Mouse (Mus musculus): ENCODE measurements around the gene Ift22. TPM values are rescaled to one million over a fixed set of nuclear protein-coding genes. Genes with fewer than 3 reads are reported as not detected.

Ift22 gene
- polyA plus RNA-seq, 1 experiment from 2014 or later: 142 TPM

DNA sequence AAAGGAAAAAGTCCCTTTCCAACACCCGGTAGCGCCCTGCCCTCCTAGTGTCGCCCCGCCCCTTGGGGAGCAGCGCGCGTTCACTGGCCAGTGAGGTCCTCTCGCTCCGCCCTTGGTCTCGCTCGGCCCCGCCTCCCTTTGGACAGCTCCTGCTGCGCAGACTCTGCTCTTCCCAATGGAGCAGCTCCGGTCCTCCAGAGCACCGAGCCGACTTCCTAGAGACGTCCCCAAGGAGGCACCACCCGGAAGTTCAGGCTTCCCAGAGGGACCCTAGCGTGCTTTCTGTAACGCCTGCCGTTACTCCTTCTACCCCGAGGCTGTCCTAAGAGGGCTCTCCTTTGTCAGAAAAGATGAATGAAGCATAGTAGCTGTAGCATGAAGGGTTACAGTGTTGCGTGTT is 45.1 kb downstream of the Ift22 start, which contains the start of gene Fis1:
Gene Fis1, plus strand, starts transcription at position 261 of the 400 bp plus-strand sequence.
- peak within 1 kb of the TSS; percentile 70 for H3K4me3 ChIP-seq (ENCODE audit: low read length)
- peaks cover 22% of the 10 kb centered on the region for H3K4me1 ChIP-seq (ENCODE audit: control insufficient read depth, insufficient read depth, low read depth, low read length)
- H3K4me2 ChIP-seq (ENCODE audit: low read length): peak within 1 kb of the TSS; percentile 74
- H3K27me3 ChIP-seq (replicated peaks; ENCODE audit: control insufficient read depth, insufficient read depth, low read length): no peaks in the 10 kb centered on the region
- 0 out of 2 replicates have a peak, but pooled peaks cover 4% of the 10 kb centered on the region for H3K36me3 ChIP-seq (ENCODE audit: control insufficient read depth, insufficient read depth, low read length)
- peak within 1 kb of the TSS; percentile 77 for H3K27ac ChIP-seq (ENCODE audit: low read depth, low read length)
- H3K9me3 ChIP-seq (ENCODE audit: control insufficient read depth, low read length): no peaks in the 10 kb centered on the region
- 0% methylated on average over 23 of the region's 23 CpGs for WGBS
- peak; percentile 98 for ATAC-seq
- H3K9ac ChIP-seq (ENCODE audit: low read depth, low read length): peak within 1 kb of the TSS; percentile 82

DNA sequence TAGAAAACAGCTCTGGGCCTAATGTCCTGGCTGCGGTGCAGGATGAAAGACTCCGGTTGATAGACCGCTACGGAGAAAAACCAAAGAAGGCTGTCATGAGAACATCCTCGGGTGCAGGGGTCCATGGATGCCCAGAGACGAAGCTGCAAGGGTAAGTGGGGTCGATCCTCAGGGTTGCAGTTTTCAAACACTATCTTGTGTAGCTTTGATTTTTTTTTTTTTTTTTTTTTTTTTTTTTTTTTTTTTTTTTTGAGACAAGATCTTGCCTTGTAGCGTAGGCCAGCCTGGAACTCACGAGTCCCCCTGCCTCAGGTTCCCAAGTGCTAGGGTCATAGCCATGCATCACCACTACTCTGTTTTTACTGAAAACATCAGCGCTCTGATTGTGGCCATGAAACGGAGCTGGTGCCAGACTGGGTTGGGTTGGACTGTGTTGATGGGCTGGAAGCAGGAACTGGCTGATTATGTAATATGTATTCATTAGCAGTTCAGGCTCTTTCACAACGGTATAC is 45.5 kb downstream of the Ift22 start:
- Histone ChIP-seq H3K36me3 (ENCODE audit: control insufficient read depth, insufficient read depth, low read length) (0 out of 2 replicates have a peak, but pooled peaks cover 4% of the 10 kb centered on the region), H3K27me3 (replicated peaks; ENCODE audit: control insufficient read depth, insufficient read depth, low read length) (no peaks in the 10 kb centered on the region), H3K9me3 (ENCODE audit: control insufficient read depth, low read length) (no peaks in the 10 kb centered on the region), H3K4me1 (ENCODE audit: control insufficient read depth, insufficient read depth, low read depth, low read length) (peaks cover 22% of the 10 kb centered on the region), H3K27ac (ENCODE audit: low read depth, low read length) (peak overlapping the region; percentile 77), H3K4me3 (ENCODE audit: low read length) (peak overlapping the region; percentile 70), H3K9ac (ENCODE audit: low read depth, low read length) (peak overlapping the region; percentile 82), H3K4me2 (ENCODE audit: low read length) (peak overlapping the region; percentile 74)
- WGBS: 2% methylated on average over 12 of the region's 12 CpGs
- 0 out of 2 replicates have a peak, but pooled peaks have one; percentile 8 for ATAC-seq

DNA sequence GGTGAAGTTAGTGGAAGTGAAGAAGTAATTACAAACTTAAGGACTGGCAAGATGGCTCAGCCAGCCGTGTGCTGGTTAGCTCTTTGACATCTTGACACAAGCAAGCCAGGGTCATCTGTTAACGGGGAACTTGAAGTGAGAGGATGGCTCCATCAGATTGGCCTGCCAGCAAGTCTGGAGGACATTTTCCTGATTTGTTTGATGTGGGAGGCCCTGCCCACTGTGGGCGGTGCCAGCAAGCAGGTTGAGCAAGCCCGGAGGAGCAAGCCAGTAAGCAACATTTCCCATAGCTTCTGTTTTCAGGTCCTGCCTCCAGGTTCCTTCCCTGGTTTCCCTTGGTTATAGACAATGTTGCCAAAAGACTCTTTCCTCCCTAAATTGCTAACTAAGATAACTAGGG is 47.7 kb downstream of the Ift22 start:
- Histone ChIP-seq H3K36me3 (ENCODE audit: control insufficient read depth, insufficient read depth, low read length) (0 out of 2 replicates have a peak, but pooled peaks cover 4% of the 10 kb centered on the region), H3K4me2 (ENCODE audit: low read length) (no peak overlapping the region), H3K9me3 (ENCODE audit: control insufficient read depth, low read length) (no peaks in the 10 kb centered on the region), H3K27me3 (replicated peaks; ENCODE audit: control insufficient read depth, insufficient read depth, low read length) (no peaks in the 10 kb centered on the region), H3K4me3 (ENCODE audit: low read length) (no peak overlapping the region), H3K4me1 (ENCODE audit: control insufficient read depth, insufficient read depth, low read depth, low read length) (peaks cover 22% of the 10 kb centered on the region), H3K9ac (ENCODE audit: low read depth, low read length) (no peak overlapping the region), H3K27ac (ENCODE audit: low read depth, low read length) (no peak overlapping the region)
- 96% methylated on average over 4 of the region's 4 CpGs for WGBS
- ATAC-seq: no peak

DNA sequence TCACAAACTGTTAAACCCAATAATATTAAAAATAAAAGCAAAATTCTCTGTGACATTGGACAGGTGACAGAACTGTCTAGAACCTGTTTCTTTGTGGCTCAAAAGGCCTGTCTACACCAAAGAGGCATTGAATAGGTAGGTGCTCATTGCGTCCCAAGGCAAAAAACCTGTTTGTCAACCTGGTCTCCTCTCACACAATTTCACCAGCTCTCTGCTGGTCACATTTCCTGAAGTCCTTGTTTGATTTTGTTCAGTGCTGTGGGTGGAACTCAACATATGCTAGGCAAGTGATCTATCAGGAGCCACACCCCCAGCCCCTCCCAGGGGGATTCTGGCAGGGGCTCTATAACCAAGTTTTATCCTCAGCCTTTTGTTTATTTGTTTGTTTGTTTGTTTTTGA is 49.3 kb downstream of the Ift22 start:
- Histone ChIP-seq H3K27me3 (replicated peaks; ENCODE audit: control insufficient read depth, insufficient read depth, low read length) (no peaks in the 10 kb centered on the region), H3K27ac (ENCODE audit: low read depth, low read length) (no peak overlapping the region), H3K9me3 (ENCODE audit: control insufficient read depth, low read length) (no peaks in the 10 kb centered on the region), H3K4me2 (ENCODE audit: low read length) (no peak overlapping the region), H3K4me3 (ENCODE audit: low read length) (no peak overlapping the region), H3K9ac (ENCODE audit: low read depth, low read length) (no peak overlapping the region), H3K36me3 (ENCODE audit: control insufficient read depth, insufficient read depth, low read length) (0 out of 2 replicates have a peak, but pooled peaks cover 4% of the 10 kb centered on the region), H3K4me1 (ENCODE audit: control insufficient read depth, insufficient read depth, low read depth, low read length) (peaks cover 28% of the 10 kb centered on the region)
- ATAC-seq: no peak
- WGBS: 96% methylated on average over 1 of the region's 1 CpGs

DNA sequence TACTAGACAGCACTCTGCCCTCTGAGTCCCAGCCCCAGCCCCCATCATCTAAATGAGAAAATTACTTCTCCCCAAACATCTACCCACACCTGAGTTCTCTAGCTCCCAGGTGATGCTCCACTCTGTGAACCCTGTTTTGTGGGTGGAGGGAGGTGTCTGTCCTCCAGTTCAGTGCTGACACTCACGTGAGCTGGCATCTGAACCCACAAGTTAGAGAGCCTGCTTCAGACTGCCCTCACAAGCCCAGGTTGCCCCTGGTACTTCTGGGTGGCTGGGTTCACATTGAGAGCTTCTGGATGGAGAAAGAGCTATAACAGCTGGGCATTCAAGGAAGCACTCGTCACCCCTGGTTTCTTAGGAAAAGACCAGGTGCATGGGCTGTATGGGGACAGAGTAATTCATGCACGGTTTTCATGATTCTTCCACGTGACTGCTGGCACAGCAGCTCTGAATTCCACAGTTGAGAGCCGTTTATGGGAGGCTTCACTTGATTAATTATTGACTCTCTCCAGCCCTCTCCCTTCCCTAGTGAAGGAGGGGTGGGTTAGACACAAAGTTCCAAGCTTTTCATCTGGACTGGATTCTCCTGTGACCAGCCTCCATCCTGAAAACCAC is 51.1 kb downstream of the Ift22 start:
- 67% methylated on average over 5 of the region's 5 CpGs for WGBS
- H3K4me1 ChIP-seq (ENCODE audit: control insufficient read depth, insufficient read depth, low read depth, low read length): peaks cover 31% of the 10 kb centered on the region
- no peak overlapping the region for H3K4me2 ChIP-seq (ENCODE audit: low read length)
- no peak overlapping the region for H3K4me3 ChIP-seq (ENCODE audit: low read length)
- no peaks in the 10 kb centered on the region for H3K27me3 ChIP-seq (replicated peaks; ENCODE audit: control insufficient read depth, insufficient read depth, low read length)
- no peak for ATAC-seq
- no peak overlapping the region for H3K27ac ChIP-seq (ENCODE audit: low read depth, low read length)
- H3K9ac ChIP-seq (ENCODE audit: low read depth, low read length): no peak overlapping the region
- 0 out of 2 replicates have a peak, but pooled peaks cover 4% of the 10 kb centered on the region for H3K36me3 ChIP-seq (ENCODE audit: control insufficient read depth, insufficient read depth, low read length)
- no peaks in the 10 kb centered on the region for H3K9me3 ChIP-seq (ENCODE audit: control insufficient read depth, low read length)

DNA sequence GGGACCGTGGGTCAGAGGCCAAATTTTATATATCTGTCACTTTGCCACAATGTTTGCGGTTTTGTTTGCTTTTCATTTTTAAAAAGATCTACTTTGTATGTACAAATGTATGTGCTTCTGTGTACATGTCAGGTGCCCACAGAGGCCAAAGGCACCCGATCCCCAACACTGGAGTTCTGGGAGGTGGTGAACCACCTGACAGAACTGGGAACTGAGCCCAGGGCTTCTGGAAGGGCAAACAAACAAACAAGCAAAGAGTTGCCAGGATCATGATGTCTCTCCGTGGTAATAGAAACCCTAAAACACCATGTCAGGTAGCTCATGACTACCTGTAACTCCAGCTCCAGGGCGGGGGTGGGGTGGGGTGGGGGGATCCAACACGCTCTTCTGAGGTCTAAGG is 52.1 kb downstream of the Ift22 start:
- ATAC-seq: no peak
- H3K4me2 ChIP-seq (ENCODE audit: low read length): no peak overlapping the region
- no peaks in the 10 kb centered on the region for H3K9me3 ChIP-seq (ENCODE audit: control insufficient read depth, low read length)
- no peak overlapping the region for H3K4me3 ChIP-seq (ENCODE audit: low read length)
- H3K36me3 ChIP-seq (ENCODE audit: control insufficient read depth, insufficient read depth, low read length): peaks cover 8% of the 10 kb centered on the region
- H3K4me1 ChIP-seq (ENCODE audit: control insufficient read depth, insufficient read depth, low read depth, low read length): peaks cover 23% of the 10 kb centered on the region
- no peak overlapping the region for H3K9ac ChIP-seq (ENCODE audit: low read depth, low read length)
- 97% methylated on average over 6 of the region's 6 CpGs for WGBS
- H3K27ac ChIP-seq (ENCODE audit: low read depth, low read length): no peak overlapping the region
- H3K27me3 ChIP-seq (replicated peaks; ENCODE audit: control insufficient read depth, insufficient read depth, low read length): no peaks in the 10 kb centered on the region

DNA sequence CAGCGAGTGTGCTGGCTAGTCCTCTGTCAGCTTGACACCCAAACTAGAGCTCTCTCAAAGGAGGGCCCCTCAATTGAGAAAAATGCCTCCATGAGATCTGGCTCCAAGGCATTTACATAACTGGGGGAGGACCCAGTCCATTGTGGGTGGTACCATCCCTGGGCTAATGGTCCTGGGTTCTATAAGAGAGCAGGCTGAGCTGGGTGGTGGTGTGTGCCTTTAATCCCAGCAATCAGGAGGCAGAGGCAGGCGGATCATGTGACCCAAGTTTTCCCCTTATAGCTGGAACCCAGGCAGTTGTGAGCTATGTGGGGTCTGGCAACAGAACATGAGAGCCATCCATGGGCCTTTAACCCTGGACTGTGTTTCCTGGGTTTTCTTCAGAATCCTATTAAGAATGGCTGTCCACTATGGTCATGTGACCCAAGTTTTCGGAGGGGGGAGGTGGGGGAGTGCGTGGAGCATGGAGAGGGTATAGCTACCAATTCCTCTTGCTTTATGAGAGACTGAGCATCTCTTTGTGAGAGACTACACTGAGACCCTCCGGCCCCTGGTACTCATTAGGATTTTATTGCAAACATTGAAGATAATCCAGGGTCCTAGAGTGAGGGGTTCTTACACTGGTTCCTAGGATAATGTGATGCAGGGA is 53.5 kb downstream of the Ift22 start:
- WGBS: 23% methylated on average over 5 of the region's 5 CpGs
- Histone ChIP-seq H3K9me3 (ENCODE audit: control insufficient read depth, low read length) (no peaks in the 10 kb centered on the region), H3K36me3 (ENCODE audit: control insufficient read depth, insufficient read depth, low read length) (peaks cover 21% of the 10 kb centered on the region), H3K27ac (ENCODE audit: low read depth, low read length) (peak overlapping the region; percentile 96), H3K27me3 (replicated peaks; ENCODE audit: control insufficient read depth, insufficient read depth, low read length) (no peaks in the 10 kb centered on the region), H3K9ac (ENCODE audit: low read depth, low read length) (peak overlapping the region; percentile 84), H3K4me1 (ENCODE audit: control insufficient read depth, insufficient read depth, low read depth, low read length) (peaks cover 13% of the 10 kb centered on the region), H3K4me3 (ENCODE audit: low read length) (peak overlapping the region; percentile 76), H3K4me2 (ENCODE audit: low read length) (peak overlapping the region; percentile 95)
- ATAC-seq: peak; percentile 53

DNA sequence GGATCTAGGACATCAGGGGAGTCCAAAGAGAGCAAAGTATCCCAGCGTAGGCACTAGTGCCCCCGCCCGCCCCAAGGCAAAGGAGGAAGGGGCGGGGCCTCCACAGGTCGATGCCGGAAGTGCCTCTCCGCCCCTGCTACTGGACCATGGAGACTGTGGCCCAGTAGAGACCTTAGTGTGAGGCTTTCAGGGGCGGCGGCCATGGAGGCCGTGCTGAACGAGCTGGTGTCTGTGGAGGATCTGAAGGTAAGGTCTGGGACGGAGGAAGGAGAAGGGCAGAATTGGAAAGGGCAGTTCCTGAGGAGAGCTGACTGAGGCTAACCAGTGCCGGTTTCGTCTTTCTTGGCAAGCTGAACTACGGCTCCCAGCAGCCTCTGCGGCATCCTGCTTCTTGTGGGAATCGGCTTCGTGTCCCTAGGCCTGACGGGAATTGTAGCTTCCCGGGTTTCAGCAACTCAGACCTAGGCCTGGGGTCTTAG is 54.1 kb downstream of the Ift22 start:
- Histone ChIP-seq H3K27ac (ENCODE audit: low read depth, low read length) (peak overlapping the region; percentile 96), H3K4me3 (ENCODE audit: low read length) (peak overlapping the region; percentile 76), H3K36me3 (ENCODE audit: control insufficient read depth, insufficient read depth, low read length) (peaks cover 23% of the 10 kb centered on the region), H3K9ac (ENCODE audit: low read depth, low read length) (peak overlapping the region; percentile 84), H3K4me1 (ENCODE audit: control insufficient read depth, insufficient read depth, low read depth, low read length) (peaks cover 12% of the 10 kb centered on the region), H3K4me2 (ENCODE audit: low read length) (peak overlapping the region; percentile 95), H3K27me3 (replicated peaks; ENCODE audit: control insufficient read depth, insufficient read depth, low read length) (no peaks in the 10 kb centered on the region), H3K9me3 (ENCODE audit: control insufficient read depth, low read length) (no peaks in the 10 kb centered on the region)
- ATAC-seq: peak; percentile 95
- 0% methylated on average over 20 of the region's 20 CpGs for WGBS

DNA sequence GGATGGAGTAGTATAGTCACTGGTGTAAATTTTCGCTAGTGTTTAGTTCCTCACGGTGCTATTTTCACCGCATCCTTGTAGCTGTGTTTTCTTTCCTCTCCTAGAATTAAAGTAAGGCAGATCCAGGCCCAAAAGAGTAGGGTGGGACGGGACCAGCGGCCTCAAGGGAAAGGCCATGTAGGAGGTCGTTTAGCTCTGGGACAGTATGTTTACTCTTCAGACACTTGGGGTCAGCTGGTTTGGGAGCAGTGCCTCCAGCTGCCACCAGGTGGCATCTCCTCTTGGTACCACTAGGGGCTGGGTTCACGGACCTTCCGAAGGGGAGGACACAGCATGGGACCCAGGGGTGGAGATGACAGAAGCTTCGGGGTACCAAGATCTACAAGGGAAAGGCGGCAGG is 54.6 kb downstream of the Ift22 start:
- peaks cover 19% of the 10 kb centered on the region for H3K36me3 ChIP-seq (ENCODE audit: control insufficient read depth, insufficient read depth, low read length)
- H3K4me1 ChIP-seq (ENCODE audit: control insufficient read depth, insufficient read depth, low read depth, low read length): peaks cover 12% of the 10 kb centered on the region
- H3K9me3 ChIP-seq (ENCODE audit: control insufficient read depth, low read length): no peaks in the 10 kb centered on the region
- H3K4me3 ChIP-seq (ENCODE audit: low read length): peak overlapping the region; percentile 76
- H3K27me3 ChIP-seq (replicated peaks; ENCODE audit: control insufficient read depth, insufficient read depth, low read length): no peaks in the 10 kb centered on the region
- peak; percentile 29; the same call in 1 of the 2 replicates for ATAC-seq
- H3K9ac ChIP-seq (ENCODE audit: low read depth, low read length): peak overlapping the region; percentile 84
- peak overlapping the region; percentile 95 for H3K4me2 ChIP-seq (ENCODE audit: low read length)
- WGBS: under 1% methylated on average over 10 of the region's 10 CpGs
- peak overlapping the region; percentile 96 for H3K27ac ChIP-seq (ENCODE audit: low read depth, low read length)

Measured in hindbrain, embryonic 16.5 days (tissue).